Mouse (Mus musculus) limb, embryonic 12.5 days (tissue): Measurements from ENCODE around the gene Epha7. TPM values are rescaled to one million over a fixed set of nuclear protein-coding genes. Genes with fewer than 3 reads are reported as not detected.

ENCODE experiments used
- ATAC-seq: fragments of 200-750 bp; cut with Nextera tagmentation; 2 replicates; pipeline ENCODE4 v1.8.0; 2017; ENCODE audit warnings: low read depth, moderate TSS enrichment; ENCODE audit not compliant: insufficient number of reproducible peaks, insufficient read depth, low FRiP score, low TSS enrichment
- H3K27ac ChIP-seq: fragments of 300-500 bp; sonication (generic); 2 replicates; pipeline ENCODE4 v1.5.1; 2016; ENCODE audit warnings: mild to moderate bottlenecking, moderate library complexity
- H3K27me3 ChIP-seq: fragments of 300-500 bp; sonication (generic); 2 replicates; pipeline ENCODE4 v1.6.1; 2016; ENCODE audit warnings: mild to moderate bottlenecking, moderate library complexity
- H3K36me3 ChIP-seq: fragments of 300-500 bp; sonication (generic); 2 replicates; pipeline ENCODE4 v1.6.1; 2016; ENCODE audit warnings: mild to moderate bottlenecking, moderate library complexity
- H3K4me1 ChIP-seq: fragments of 300-500 bp; sonication (generic); replicated peaks from 2 replicates; pipeline ENCODE4 v1.6.1; 2016
- H3K4me2 ChIP-seq: fragments of 300-500 bp; sonication (generic); 2 replicates; pipeline ENCODE4 v1.6.1; 2016; ENCODE audit warnings: mild to moderate bottlenecking, moderate library complexity
- H3K4me3 ChIP-seq: fragments of 300-500 bp; sonication (generic); replicated peaks from 2 replicates; pipeline ENCODE4 v1.5.1; 2016; ENCODE audit warnings: mild to moderate bottlenecking
- H3K9ac ChIP-seq: fragments of 300-500 bp; sonication (generic); replicated peaks from 2 replicates; pipeline ENCODE4 v1.6.1; 2016; ENCODE audit warnings: mild to moderate bottlenecking, moderate library complexity
- H3K9me3 ChIP-seq: fragments of 300-500 bp; sonication (generic); 2 replicates; pipeline ENCODE4 v1.6.1; 2016; ENCODE audit warnings: mild to moderate bottlenecking, moderate library complexity
- WGBS: fragments of 180-500 bp; shearing (Covaris S2); methylation state at CpG from one replicate; pipeline ENCODE4 v1.1.7; 2016; 5-methylcytosine and 5-hydroxymethylcytosine counted together
- polyA plus RNA-seq: library from polyadenylated mRNA; unstranded; fragments of >200 nt; fragmentation: Nextera tagmentation; extraction: Ambion mirVana; gene quantifications from 2 replicates; pipeline ENCODE4 v1.2.1, GENCODE M21; 2016

The Epha7 gene
- polyA plus RNA-seq, 1 experiment from 2014 or later: 56.5 TPM

GRCm38 (mm10) chr4:28944237-28944636 lies 131.3 kb downstream of the Epha7 start:
- no peaks in the 10 kb centered on the region for H3K4me1 ChIP-seq
- H3K9ac ChIP-seq: no peak overlapping the region
- H3K9me3 ChIP-seq: no peaks in the 10 kb centered on the region
- 88% methylated on average over 6 of the region's 6 CpGs for WGBS
- peaks cover 21% of the 10 kb centered on the region; the same call in 1 of the 2 replicates for H3K36me3 ChIP-seq
- no peak overlapping the region for H3K4me3 ChIP-seq
- no peak overlapping the region for H3K27ac ChIP-seq
- no peak overlapping the region for H3K4me2 ChIP-seq
- H3K27me3 ChIP-seq: no peaks in the 10 kb centered on the region
- no peak for ATAC-seq

GRCm38 (mm10) chr4:28960889-28961560 lies 148.1 kb downstream of the Epha7 start:
- no peak for ATAC-seq
- Histone ChIP-seq H3K4me2 (no peak overlapping the region), H3K9ac (no peak overlapping the region), H3K27me3 (no peaks in the 10 kb centered on the region), H3K9me3 (no peaks in the 10 kb centered on the region), H3K27ac (no peak overlapping the region), H3K4me3 (no peak overlapping the region), H3K36me3 (peaks cover 25% of the 10 kb centered on the region), H3K4me1 (no peaks in the 10 kb centered on the region)
- WGBS: 91% methylated on average over 9 of the region's 9 CpGs

DNA sequence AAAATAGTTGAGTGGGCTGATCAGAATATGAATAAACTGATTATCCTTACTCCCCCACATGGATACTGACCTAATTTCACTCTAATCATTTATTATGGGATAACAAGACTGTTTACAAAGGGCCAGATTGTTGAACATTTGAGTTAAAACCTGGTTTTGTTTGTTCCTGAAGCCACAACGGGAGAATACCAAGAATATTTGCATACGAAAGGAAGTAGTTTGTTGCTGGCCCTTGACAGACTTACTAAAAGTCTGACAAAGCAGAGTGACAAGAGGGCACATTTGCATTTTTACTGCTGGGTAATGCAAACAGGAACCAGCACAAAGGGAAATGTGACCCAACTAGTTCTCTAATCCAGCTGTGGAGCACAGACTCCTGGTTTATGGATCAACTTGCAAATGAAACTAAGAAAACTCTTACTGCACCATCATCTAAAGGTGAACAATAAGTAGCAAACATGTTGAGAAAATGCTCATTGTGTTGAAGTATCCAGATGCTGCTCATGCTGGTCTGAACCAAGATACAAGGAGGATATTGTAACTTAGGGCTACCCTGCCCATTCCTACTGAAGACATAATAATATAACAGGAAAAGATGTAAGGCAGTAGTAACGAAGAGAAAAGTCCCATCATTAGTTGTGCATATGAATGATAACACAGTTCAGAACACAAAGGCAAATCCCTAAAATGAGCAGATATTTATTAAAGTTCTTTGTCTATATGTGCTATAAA lies 154.8 kb downstream of the Epha7 start:
- Histone ChIP-seq H3K9me3 (no peaks in the 10 kb centered on the region), H3K4me3 (no peak overlapping the region), H3K4me2 (no peak overlapping the region), H3K4me1 (no peaks in the 10 kb centered on the region), H3K27me3 (no peaks in the 10 kb centered on the region), H3K27ac (no peak overlapping the region), H3K9ac (no peak overlapping the region), H3K36me3 (peaks cover 16% of the 10 kb centered on the region)
- 63% methylated on average over 3 of the region's 3 CpGs for WGBS
- no peak for ATAC-seq

DNA sequence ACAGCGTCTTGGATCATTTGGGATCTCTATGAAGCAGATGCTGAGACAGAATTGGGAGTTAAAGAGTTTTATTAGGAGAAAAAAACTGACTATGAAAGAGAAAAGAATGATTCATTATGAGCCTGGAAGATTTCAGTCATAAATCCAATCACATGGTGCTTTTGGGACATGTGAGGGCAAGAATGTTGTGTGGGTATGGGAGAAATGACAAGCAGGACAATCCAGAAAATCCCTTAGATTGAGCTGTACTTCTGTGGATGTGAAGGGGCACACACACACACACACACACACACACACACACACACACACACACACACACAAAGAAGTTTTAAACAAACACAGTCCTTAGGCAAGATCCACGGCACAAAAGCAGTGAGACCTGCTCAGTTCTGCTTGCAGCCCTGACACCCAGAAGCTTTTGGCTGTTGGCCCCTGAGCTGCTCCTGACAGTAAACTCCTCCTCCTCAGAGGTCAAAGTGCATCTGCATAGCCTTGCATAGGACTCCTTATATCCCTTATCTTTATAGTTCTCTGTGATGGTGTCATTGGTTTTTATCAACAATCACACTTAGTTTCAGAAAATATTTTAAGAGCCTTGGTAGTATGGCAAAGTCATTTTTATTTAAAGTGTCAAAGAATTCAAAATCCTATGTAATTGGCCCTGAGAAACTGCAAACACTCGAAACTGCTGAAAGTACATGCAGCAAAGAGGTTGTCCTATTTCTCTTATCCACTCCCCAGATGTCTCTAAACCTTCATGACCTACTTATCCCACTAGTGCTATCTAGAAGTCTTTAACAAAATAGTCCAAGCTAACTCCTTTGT lies 185.7 kb downstream of the Epha7 start:
- no peak for ATAC-seq
- no peaks in the 10 kb centered on the region for H3K36me3 ChIP-seq
- H3K4me2 ChIP-seq: no peak overlapping the region
- H3K4me1 ChIP-seq: no peaks in the 10 kb centered on the region
- H3K27me3 ChIP-seq: no peaks in the 10 kb centered on the region
- H3K27ac ChIP-seq: no peak overlapping the region
- no peak overlapping the region for H3K9ac ChIP-seq
- WGBS: 67% methylated on average over 3 of the region's 3 CpGs
- no peak overlapping the region for H3K4me3 ChIP-seq
- no peaks in the 10 kb centered on the region for H3K9me3 ChIP-seq

DNA sequence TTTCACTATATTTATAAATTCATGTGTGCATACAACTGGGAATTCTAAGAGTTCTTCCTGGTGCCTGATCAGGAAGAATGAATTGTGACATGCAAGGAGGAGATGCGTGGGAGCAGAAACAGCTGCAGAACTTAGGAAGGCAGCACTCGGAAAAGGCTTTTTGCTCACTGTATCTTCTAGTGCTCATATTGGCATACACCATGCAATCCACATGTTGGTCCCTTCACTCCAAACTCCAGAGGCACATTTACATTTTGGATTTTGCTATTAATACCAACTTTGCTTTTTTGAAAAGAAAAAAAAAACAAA lies 186.3 kb downstream of the Epha7 start:
- H3K9ac ChIP-seq: no peak overlapping the region
- no peaks in the 10 kb centered on the region for H3K36me3 ChIP-seq
- no peak overlapping the region for H3K4me3 ChIP-seq
- no peaks in the 10 kb centered on the region for H3K4me1 ChIP-seq
- H3K9me3 ChIP-seq: no peaks in the 10 kb centered on the region
- H3K27ac ChIP-seq: no peak overlapping the region
- WGBS: 79% methylated on average over 2 of the region's 2 CpGs
- no peak overlapping the region for H3K4me2 ChIP-seq
- no peak for ATAC-seq
- no peaks in the 10 kb centered on the region for H3K27me3 ChIP-seq

GRCm38 (mm10) chr4:29010333-29010732 lies 197.4 kb downstream of the Epha7 start:
- WGBS: 90% methylated on average over 3 of the region's 3 CpGs
- Histone ChIP-seq H3K9ac (no peak overlapping the region), H3K9me3 (no peaks in the 10 kb centered on the region), H3K4me2 (no peak overlapping the region), H3K27me3 (no peaks in the 10 kb centered on the region), H3K27ac (no peak overlapping the region), H3K36me3 (no peaks in the 10 kb centered on the region), H3K4me3 (no peak overlapping the region), H3K4me1 (no peaks in the 10 kb centered on the region)
- no peak for ATAC-seq
